Mouse (Mus musculus) liver, embryonic 16.5 days (tissue): ENCODE data around the gene Egfl8. TPM values are rescaled to one million over a fixed set of nuclear protein-coding genes. Genes with fewer than 3 reads are reported as not detected.

Experiments used
- ATAC-seq: fragments of 200-750 bp; cut with Nextera tagmentation; 2 replicates; pipeline ENCODE4 v1.8.0; 2017; ENCODE audit warnings: low read depth, mild to moderate bottlenecking, moderate number of reproducible peaks, moderate library complexity
- H3K27ac ChIP-seq: fragments of 300-500 bp; sonication (generic); 2 replicates; pipeline ENCODE4 v1.5.1; 2014; ENCODE audit warnings: mild to moderate bottlenecking, low read length
- H3K27me3 ChIP-seq: fragments of 300-500 bp; sonication (generic); 2 replicates; pipeline ENCODE4 v1.6.1; 2014; ENCODE audit warnings: low read depth, low read length, mixed read lengths; ENCODE audit not compliant: control insufficient read depth, insufficient read depth
- H3K36me3 ChIP-seq: fragments of 300-500 bp; sonication (generic); 2 replicates; pipeline ENCODE4 v1.6.1; 2014; ENCODE audit warnings: mild to moderate bottlenecking; ENCODE audit not compliant: control insufficient read depth, insufficient read depth
- H3K4me1 ChIP-seq: fragments of 300-500 bp; sonication (generic); 2 replicates; pipeline ENCODE4 v1.6.1; 2014; ENCODE audit warnings: low read depth, low read length, mixed read lengths; ENCODE audit not compliant: control insufficient read depth
- H3K4me2 ChIP-seq: fragments of 300-500 bp; sonication (generic); 2 replicates; pipeline ENCODE4 v1.6.1; 2014; ENCODE audit warnings: low read depth, low read length, mixed read lengths
- H3K4me3 ChIP-seq: fragments of 300-500 bp; sonication (generic); 2 replicates; pipeline ENCODE4 v1.5.1; 2014; ENCODE audit warnings: low read depth, mild to moderate bottlenecking, low read length
- H3K9ac ChIP-seq: fragments of 300-500 bp; sonication (generic); 2 replicates; pipeline ENCODE4 v1.6.1; 2014; ENCODE audit warnings: low read depth, low read length
- H3K9me3 ChIP-seq: fragments of 300-500 bp; sonication (generic); replicated peaks from 2 replicates; pipeline ENCODE4 v1.6.1; 2016; ENCODE audit warnings: low read length; ENCODE audit not compliant: control insufficient read depth
- WGBS: fragments of 180-500 bp; shearing (Covaris S2); extraction: QIAGEN DNeasy Blood & Tissue Kit; methylation state at CpG from one replicate; pipeline ENCODE4 v1.1.7; 2014; ENCODE audit not compliant: insufficient replicate concordance; 5-methylcytosine and 5-hydroxymethylcytosine counted together
- polyA plus RNA-seq: library from polyadenylated mRNA; unstranded; fragments of >200 nt; fragmentation: Nextera tagmentation; extraction: Ambion mirVana; gene quantifications from 2 replicates; pipeline ENCODE4 v1.2.1, GENCODE M21; 2015

Gene Egfl8
- polyA plus RNA-seq, 1 experiment from 2014 or later, result 0.33 TPM

GRCm38 (mm10) chr17:34627093-34627942 is 11.5 kb upstream of the Egfl8 start:
- WGBS, result under 1% methylated on average over 44 of the region's 45 CpGs
- peaks cover 47% of the 10 kb centered on the region for H3K27me3 ChIP-seq

GRCm38 (mm10) chr17:34626773-34627092 is 11.0 kb upstream of the Egfl8 start:
- Histone ChIP-seq H3K27ac (peak overlapping the region; percentile 70), H3K4me1 (peaks cover 35% of the 10 kb centered on the region), H3K4me2 (peak overlapping the region; percentile 74), H3K9me3 (no peaks in the 10 kb centered on the region), H3K27me3 (peaks cover 42% of the 10 kb centered on the region), H3K9ac (peak overlapping the region; percentile 65), H3K36me3 (no peaks in the 10 kb centered on the region; the same call in 1 of the 2 replicates), H3K4me3 (peak overlapping the region; percentile 72)
- peak; percentile 46; the same call in 1 of the 2 replicates for ATAC-seq
- WGBS, result 2% methylated on average over 18 of the region's 18 CpGs

More at GRCm38 (mm10) chr17:34627093-34627942, 11.5 kb upstream of the Egfl8 start:
- Histone ChIP-seq H3K36me3 (no peaks in the 10 kb centered on the region; the same call in 1 of the 2 replicates), H3K4me3 (peak overlapping the region; percentile 72), H3K4me1 (peaks cover 33% of the 10 kb centered on the region), H3K9ac (peak overlapping the region; percentile 65), H3K9me3 (no peaks in the 10 kb centered on the region), H3K27ac (peak overlapping the region; percentile 71), H3K4me2 (peak overlapping the region; percentile 74)
- peak; percentile 79 for ATAC-seq

- ATAC-seq, result no peak
Measured at GRCm38 (mm10) chr17:34626062-34626772, 10.4 kb upstream of the Egfl8 start.

GRCm38 (mm10) chr17:34624981-34625380 is 9.2 kb upstream of the Egfl8 start:
- Histone ChIP-seq H3K27ac (no peak overlapping the region), H3K4me3 (no peak overlapping the region), H3K4me2 (no peak overlapping the region), H3K27me3 (peaks cover 24% of the 10 kb centered on the region), H3K9me3 (no peaks in the 10 kb centered on the region), H3K4me1 (peaks cover 25% of the 10 kb centered on the region), H3K9ac (no peak overlapping the region), H3K36me3 (no peaks in the 10 kb centered on the region; the same call in 1 of the 2 replicates)
- WGBS, result 82% methylated on average over 3 of the region's 3 CpGs
- no peak for ATAC-seq

More at GRCm38 (mm10) chr17:34626062-34626772, 10.4 kb upstream of the Egfl8 start:
- H3K9ac ChIP-seq, result peak overlapping the region; percentile 65
- peaks cover 33% of the 10 kb centered on the region for H3K4me1 ChIP-seq
- H3K4me3 ChIP-seq, result peak overlapping the region; percentile 72
- peak overlapping the region; percentile 74 for H3K4me2 ChIP-seq
- H3K27ac ChIP-seq, result no peak overlapping the region
- peaks cover 36% of the 10 kb centered on the region for H3K27me3 ChIP-seq
- no peaks in the 10 kb centered on the region for H3K9me3 ChIP-seq
- 45% methylated on average over 16 of the region's 16 CpGs for WGBS
- H3K36me3 ChIP-seq, result no peaks in the 10 kb centered on the region; the same call in 1 of the 2 replicates

GRCm38 (mm10) chr17:34623161-34623560 is 7.4 kb upstream of the Egfl8 start:
- Histone ChIP-seq H3K4me2 (no peak overlapping the region), H3K9me3 (no peaks in the 10 kb centered on the region), H3K27me3 (peaks cover 6% of the 10 kb centered on the region), H3K36me3 (no peaks in the 10 kb centered on the region; the same call in 1 of the 2 replicates), H3K27ac (no peak overlapping the region), H3K4me1 (peaks cover 22% of the 10 kb centered on the region), H3K4me3 (no peak overlapping the region), H3K9ac (no peak overlapping the region)
- 73% methylated on average over 9 of the region's 9 CpGs for WGBS
- no peak for ATAC-seq

- 80% methylated on average over 8 of the region's 8 CpGs for WGBS
- no peaks in the 10 kb centered on the region for H3K9me3 ChIP-seq
- no peak for ATAC-seq
Measured at GRCm38 (mm10) chr17:34621006-34621405, 5.2 kb upstream of the Egfl8 start.

GRCm38 (mm10) chr17:34618999-34619398 is 3.2 kb upstream of the Egfl8 start:
- no peak overlapping the region for H3K27ac ChIP-seq
- no peak overlapping the region for H3K4me2 ChIP-seq
- peaks cover 2% of the 10 kb centered on the region; the same call in 1 of the 2 replicates for H3K36me3 ChIP-seq
- 4% methylated on average over 6 of the region's 6 CpGs for WGBS
- H3K4me1 ChIP-seq, result peaks cover 9% of the 10 kb centered on the region; the same call in 1 of the 2 replicates
- H3K27me3 ChIP-seq, result no peaks in the 10 kb centered on the region
- ATAC-seq, result peak; percentile 49
- H3K9me3 ChIP-seq, result no peaks in the 10 kb centered on the region
- no peak overlapping the region for H3K4me3 ChIP-seq
- H3K9ac ChIP-seq, result no peak overlapping the region

More at GRCm38 (mm10) chr17:34621006-34621405, 5.2 kb upstream of the Egfl8 start:
- no peak overlapping the region for H3K4me3 ChIP-seq
- peak overlapping the region; percentile 40; the same call in 1 of the 2 replicates for H3K27ac ChIP-seq
- no peak overlapping the region for H3K4me2 ChIP-seq
- no peaks in the 10 kb centered on the region for H3K27me3 ChIP-seq
- no peak overlapping the region for H3K9ac ChIP-seq
- H3K36me3 ChIP-seq, result peaks cover 2% of the 10 kb centered on the region; the same call in 1 of the 2 replicates
- peaks cover 9% of the 10 kb centered on the region; the same call in 1 of the 2 replicates for H3K4me1 ChIP-seq

GRCm38 (mm10) chr17:34613830-34614229 is 1.9 kb downstream of the Egfl8 start:
- 77% methylated on average over 10 of the region's 10 CpGs for WGBS
- no peaks in the 10 kb centered on the region for H3K27me3 ChIP-seq
- no peak overlapping the region for H3K9ac ChIP-seq
- no peaks in the 10 kb centered on the region for H3K9me3 ChIP-seq
- ATAC-seq, result no peak
- peaks cover 15% of the 10 kb centered on the region for H3K4me1 ChIP-seq
- no peak overlapping the region for H3K4me2 ChIP-seq
- no peak overlapping the region; the same call in 1 of the 2 replicates for H3K27ac ChIP-seq
- no peak overlapping the region for H3K4me3 ChIP-seq
- peaks cover 15% of the 10 kb centered on the region for H3K36me3 ChIP-seq
